Mouse (Mus musculus) spleen, adult 12 weeks (tissue): ENCODE results near the gene Kcnip1.

Experiments
- DNase-seq: peaks from one replicate; pipeline ENCODE4 v3.0.0; 2022; ENCODE audit warnings: low spot score

Gene Kcnip1

DNA sequence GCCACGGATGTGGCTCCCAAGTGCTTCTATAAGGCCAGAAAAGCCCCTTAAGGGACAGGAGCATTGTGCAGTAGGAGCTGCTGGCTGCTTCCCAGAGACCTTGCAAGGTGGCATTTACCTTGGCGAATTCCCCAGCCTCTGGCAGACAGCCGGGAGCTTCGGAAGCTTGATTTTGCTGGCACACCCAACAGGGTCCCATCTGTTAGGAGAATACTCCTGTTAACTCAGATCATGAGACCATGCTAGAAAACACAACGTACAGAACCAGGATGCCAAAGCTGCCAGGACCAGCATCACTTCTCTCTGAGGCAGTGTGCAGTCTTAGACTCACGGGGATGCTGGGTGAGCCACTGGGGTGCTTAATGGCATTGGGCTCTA is 165.1 kb downstream of the Kcnip1 start:
- no peak for DNase-seq

GRCm38 (mm10) chr11:33827085-33827828 is 165.7 kb downstream of the Kcnip1 start:
- no peak for DNase-seq

DNA sequence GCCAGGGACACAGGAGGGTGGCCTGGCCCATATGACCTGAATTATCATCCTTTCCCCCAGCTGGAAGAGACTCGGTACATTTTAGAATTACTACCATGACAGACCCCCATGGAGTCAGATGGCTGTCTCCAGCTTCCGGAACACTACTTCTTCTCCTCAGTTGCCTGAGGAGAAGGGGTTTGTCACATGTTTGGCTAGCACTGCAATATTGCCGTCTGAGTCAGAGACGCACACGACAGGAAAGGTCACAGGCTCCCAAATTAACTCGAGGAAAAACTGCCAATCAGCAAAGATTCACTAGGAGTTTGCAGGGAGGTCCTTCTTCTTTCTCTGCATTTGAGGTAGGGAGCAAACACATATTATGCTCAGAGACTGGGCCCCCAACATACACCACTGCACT is 168.2 kb downstream of the Kcnip1 start:
- DNase-seq, result no peak

- no peak for DNase-seq
These were observed 171.6 kb downstream of the Kcnip1 start for GRCm38 (mm10) chr11:33821331-33821730.

GRCm38 (mm10) chr11:33820876-33821275 is 172.1 kb downstream of the Kcnip1 start:
- no peak for DNase-seq

DNA sequence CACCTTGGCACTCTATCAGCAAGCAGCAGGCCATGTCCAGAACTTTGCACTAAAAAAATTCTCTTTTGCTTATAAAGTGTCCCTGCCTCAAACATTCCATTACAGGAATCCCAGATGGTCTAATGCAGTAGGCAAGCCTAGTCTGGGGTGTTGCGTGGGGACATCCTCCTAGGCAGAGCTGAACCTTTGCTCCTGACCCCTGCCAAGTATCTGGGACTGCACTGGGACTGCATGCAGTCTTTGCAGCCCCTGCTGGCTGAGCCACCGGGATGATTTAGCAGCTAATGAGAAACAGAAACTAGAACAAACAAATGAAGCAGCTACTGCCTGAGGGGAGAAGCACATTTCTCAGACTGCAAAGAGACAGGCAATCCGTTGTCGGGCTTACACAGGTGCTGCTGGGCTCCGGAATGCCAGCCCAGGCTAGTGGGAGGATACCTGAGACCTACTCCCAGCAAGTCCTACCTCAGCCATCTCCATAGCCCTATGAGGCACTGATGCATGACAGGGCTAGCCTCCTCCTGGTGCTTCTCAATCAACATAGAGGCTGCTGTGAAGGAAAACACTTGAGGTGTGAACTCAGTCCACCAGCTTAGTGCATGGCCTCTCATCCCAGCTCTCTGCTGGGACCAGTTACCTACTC is 174.0 kb downstream of the Kcnip1 start:
- DNase-seq, result no peak

GRCm38 (mm10) chr11:33816020-33816419 is 176.9 kb downstream of the Kcnip1 start:
- no peak for DNase-seq

- DNase-seq, result no peak
These were observed 182.8 kb downstream of the Kcnip1 start for GRCm38 (mm10) chr11:33810105-33810504.

- no peak for DNase-seq
These were observed 189.9 kb downstream of the Kcnip1 start for GRCm38 (mm10) chr11:33803093-33803492.

- DNase-seq, result no peak
These were observed 192.4 kb downstream of the Kcnip1 start for GRCm38 (mm10) chr11:33800436-33801088.

GRCm38 (mm10) chr11:33799933-33800332 is 193.0 kb downstream of the Kcnip1 start:
- DNase-seq, result no peak

GRCm38 (mm10) chr11:33798094-33798648 is 194.8 kb downstream of the Kcnip1 start:
- DNase-seq, result no peak

- DNase-seq, result no peak
These were observed 205.6 kb downstream of the Kcnip1 start for GRCm38 (mm10) chr11:33787362-33787761.

- no peak for DNase-seq
These were observed 206.4 kb downstream of the Kcnip1 start for GRCm38 (mm10) chr11:33786572-33786971.

DNA sequence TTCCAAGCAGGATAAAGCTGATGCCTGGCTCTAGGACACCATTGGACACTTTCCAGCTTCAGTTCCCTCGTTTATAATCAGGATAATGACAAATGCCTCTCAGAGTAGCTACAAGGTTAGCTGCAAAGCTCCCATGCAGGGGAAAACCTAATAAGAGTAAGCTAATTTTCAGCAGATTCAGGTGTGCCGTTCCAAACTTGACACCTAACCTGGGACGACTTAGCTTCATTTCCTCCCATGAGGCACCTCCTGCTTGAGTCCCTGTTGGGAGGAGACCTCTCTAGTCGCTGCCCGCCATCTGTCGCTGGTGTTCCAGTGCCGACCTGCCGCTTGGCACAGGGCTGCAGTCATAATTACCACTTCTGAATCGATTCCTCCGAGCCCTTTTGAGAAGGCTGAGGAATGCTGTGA is 211.4 kb downstream of the Kcnip1 start:
- DNase-seq, result no peak

- no peak for DNase-seq
These were observed 212.7 kb downstream of the Kcnip1 start for GRCm38 (mm10) chr11:33780263-33780662.

- no peak for DNase-seq
These were observed 220.3 kb downstream of the Kcnip1 start for GRCm38 (mm10) chr11:33772615-33773141.

DNA sequence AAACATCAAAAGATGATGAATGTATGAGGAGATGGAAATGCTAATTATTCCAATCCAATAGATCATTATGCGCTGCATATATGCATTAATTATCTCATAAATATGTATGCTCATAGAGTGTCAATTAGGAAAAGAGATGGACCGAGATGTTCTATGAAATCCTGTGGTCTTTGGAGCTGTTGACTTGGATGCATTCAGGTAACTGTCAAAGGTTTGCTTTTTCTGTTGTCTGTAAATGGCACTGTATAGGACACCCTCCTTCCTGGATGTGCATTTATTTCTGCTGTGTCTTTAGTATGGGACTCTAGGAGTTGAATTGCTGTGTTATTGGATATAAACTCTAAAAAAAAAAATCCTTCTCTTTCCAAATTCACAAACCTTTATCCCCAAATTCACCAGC is 220.9 kb downstream of the Kcnip1 start:
- DNase-seq, result no peak

DNA sequence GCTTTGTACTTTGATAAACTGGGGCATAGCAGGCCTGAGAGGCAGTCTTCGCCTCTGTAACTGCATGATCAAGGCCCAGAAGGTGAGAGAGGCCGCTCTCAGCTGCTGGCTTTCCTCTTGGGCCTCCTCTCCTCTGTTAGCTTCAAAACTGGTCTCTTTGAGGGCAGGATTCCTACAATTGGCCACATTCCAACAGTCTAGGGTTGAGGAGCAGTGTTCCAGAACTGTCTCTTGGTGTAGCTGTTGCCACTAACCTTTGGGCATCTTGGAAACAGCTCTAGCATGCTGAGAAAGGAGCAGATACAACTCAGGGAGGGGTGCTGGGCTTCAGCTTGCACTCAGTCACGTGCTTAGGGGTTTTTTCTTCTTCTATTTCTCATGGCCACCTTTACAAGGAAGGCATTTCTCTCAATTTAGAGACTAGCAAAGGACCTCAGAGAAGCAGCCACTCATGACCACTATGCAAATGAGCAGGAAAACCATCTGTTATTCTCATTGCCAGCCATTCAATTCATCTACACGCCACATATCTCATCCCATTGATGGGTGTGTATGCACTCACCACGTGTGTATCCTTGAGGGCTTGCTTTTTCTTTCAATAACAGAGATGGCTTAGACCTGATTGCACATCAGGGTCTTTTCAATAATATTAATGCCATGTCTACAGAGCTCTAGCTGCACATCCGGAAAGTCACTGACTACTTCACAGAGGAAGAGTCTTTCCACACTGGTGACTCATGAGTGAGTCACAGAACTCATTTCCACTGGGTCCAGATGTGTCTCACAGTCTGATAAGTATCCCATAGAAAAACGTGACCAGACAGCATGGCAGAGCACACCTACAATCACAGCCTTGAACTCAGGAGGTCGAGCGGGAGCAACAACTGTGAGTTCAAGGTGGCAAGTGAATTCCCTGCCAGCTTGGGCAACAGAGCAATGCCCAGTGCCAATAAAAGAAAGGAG is 225.7 kb downstream of the Kcnip1 start:
- no peak for DNase-seq

- DNase-seq, result no peak
These were observed 231.7 kb downstream of the Kcnip1 start for GRCm38 (mm10) chr11:33761201-33761755.

- DNase-seq, result no peak
These were observed 236.3 kb downstream of the Kcnip1 start for GRCm38 (mm10) chr11:33756624-33757023.
